Mouse (Mus musculus): Measurements from ENCODE around the gene Knop1. TPM values are rescaled to one million over a fixed set of nuclear protein-coding genes. Genes with fewer than 3 reads are reported as not detected.

Knop1 gene
- polyA plus RNA-seq, 2 experiments: 34.1 to 84.6 TPM

- no peak overlapping the region for H3K4me3 ChIP-seq (replicated peaks; ENCODE audit: low read length)
- H3K36me3 ChIP-seq (ENCODE audit: control insufficient read depth, insufficient read depth, low read length): peaks cover 77% of the 10 kb centered on the region
- H3K27me3 ChIP-seq (ENCODE audit: control insufficient read depth, insufficient read depth, low read length): no peaks in the 10 kb centered on the region
- no peak for TF ChIP-seq POLR2A (IDR thresholded peaks at IDR 0.05; ENCODE audit: borderline replicate concordance, extremely low read depth, insufficient read depth, insufficient read length)
- no peaks in the 10 kb centered on the region for H3K9me3 ChIP-seq (ENCODE audit: control insufficient read depth, low read length)
- DNase-seq (ENCODE audit: low spot score): no peak
- ATAC-seq (ENCODE audit: low FRiP score, low read depth): no peak
- H3K4me2 ChIP-seq (replicated peaks; ENCODE audit: low read depth, low read length, severe bottlenecking): no peak overlapping the region
- 64% methylated on average over 8 of the region's 8 CpGs for WGBS
- no peak overlapping the region for H3K27ac ChIP-seq (replicated peaks; ENCODE audit: low read depth, low read length)
- H3K4me1 ChIP-seq (ENCODE audit: control insufficient read depth, insufficient read depth, low read length): no peaks in the 10 kb centered on the region
- H3K9ac ChIP-seq (ENCODE audit: low read depth, low read length, severe bottlenecking): no peak overlapping the region
Measured at GRCm38 (mm10) chr7:118841030-118841745, 14.9 kb downstream of the Knop1 start.

- Histone ChIP-seq H3K4me3 (replicated peaks; ENCODE audit: low read length) (no peak overlapping the region), H3K9ac (ENCODE audit: low read depth, low read length, severe bottlenecking) (no peak overlapping the region), H3K27me3 (ENCODE audit: control insufficient read depth, insufficient read depth, low read length) (no peaks in the 10 kb centered on the region), H3K9me3 (ENCODE audit: control insufficient read depth, low read length) (no peaks in the 10 kb centered on the region), H3K36me3 (ENCODE audit: control insufficient read depth, insufficient read depth, low read length) (peaks cover 70% of the 10 kb centered on the region), H3K4me2 (replicated peaks; ENCODE audit: low read depth, low read length, severe bottlenecking) (no peak overlapping the region), H3K4me1 (ENCODE audit: control insufficient read depth, insufficient read depth, low read length) (no peaks in the 10 kb centered on the region), H3K27ac (replicated peaks; ENCODE audit: low read depth, low read length) (no peak overlapping the region)
- no peak for TF ChIP-seq POLR2A (IDR thresholded peaks at IDR 0.05; ENCODE audit: borderline replicate concordance, extremely low read depth, insufficient read depth, insufficient read length)
- no peak for DNase-seq (ENCODE audit: low spot score)
- ATAC-seq (ENCODE audit: low FRiP score, low read depth): no peak
- WGBS: 85% methylated on average over 5 of the region's 5 CpGs
Measured at GRCm38 (mm10) chr7:118837901-118838300, 18.2 kb downstream of the Knop1 start.

GRCm38 (mm10) chr7:118827975-118828416 lies 28.1 kb downstream of the Knop1 start:
- no peak for TF ChIP-seq POLR2A (IDR thresholded peaks at IDR 0.05; ENCODE audit: borderline replicate concordance, extremely low read depth, insufficient read depth, insufficient read length)
- Histone ChIP-seq H3K9ac (ENCODE audit: low read depth, low read length, severe bottlenecking) (no peak overlapping the region), H3K36me3 (ENCODE audit: control insufficient read depth, insufficient read depth, low read length) (peaks cover 27% of the 10 kb centered on the region), H3K4me3 (replicated peaks; ENCODE audit: low read length) (no peak overlapping the region), H3K4me1 (ENCODE audit: control insufficient read depth, insufficient read depth, low read length) (no peaks in the 10 kb centered on the region), H3K27ac (replicated peaks; ENCODE audit: low read depth, low read length) (no peak overlapping the region), H3K4me2 (replicated peaks; ENCODE audit: low read depth, low read length, severe bottlenecking) (no peak overlapping the region), H3K9me3 (ENCODE audit: control insufficient read depth, low read length) (no peaks in the 10 kb centered on the region), H3K27me3 (ENCODE audit: control insufficient read depth, insufficient read depth, low read length) (no peaks in the 10 kb centered on the region)
- ATAC-seq (ENCODE audit: low FRiP score, low read depth) (no peak), DNase-seq (ENCODE audit: low spot score) (no peak)
- 69% methylated on average over 5 of the region's 5 CpGs for WGBS

GRCm38 (mm10) chr7:118824451-118824850 lies 31.6 kb downstream of the Knop1 start:
- H3K9me3 ChIP-seq (ENCODE audit: control insufficient read depth, low read length): no peaks in the 10 kb centered on the region
- no peak overlapping the region for H3K27ac ChIP-seq (replicated peaks; ENCODE audit: low read depth, low read length)
- H3K4me2 ChIP-seq (replicated peaks; ENCODE audit: low read depth, low read length, severe bottlenecking): no peak overlapping the region
- no peaks in the 10 kb centered on the region for H3K27me3 ChIP-seq (ENCODE audit: control insufficient read depth, insufficient read depth, low read length)
- DNase-seq (ENCODE audit: low spot score): no peak
- WGBS: 50% methylated on average over 7 of the region's 7 CpGs
- TF ChIP-seq POLR2A (IDR thresholded peaks at IDR 0.05; ENCODE audit: borderline replicate concordance, extremely low read depth, insufficient read depth, insufficient read length): no peak
- H3K4me3 ChIP-seq (replicated peaks; ENCODE audit: low read length): no peak overlapping the region
- no peaks in the 10 kb centered on the region for H3K4me1 ChIP-seq (ENCODE audit: control insufficient read depth, insufficient read depth, low read length)
- ATAC-seq (ENCODE audit: low FRiP score, low read depth): no peak
- peak overlapping the region; percentile 18; the same call in 1 of the 2 replicates for H3K9ac ChIP-seq (ENCODE audit: low read depth, low read length, severe bottlenecking)
- H3K36me3 ChIP-seq (ENCODE audit: control insufficient read depth, insufficient read depth, low read length): peaks cover 24% of the 10 kb centered on the region

GRCm38 (mm10) chr7:118821887-118822556 lies 34.0 kb downstream of the Knop1 start:
- 90% methylated on average over 12 of the region's 12 CpGs for WGBS

More at GRCm38 (mm10) chr7:118821887-118822556, 34.0 kb downstream of the Knop1 start:
- Histone ChIP-seq H3K4me1 (ENCODE audit: control insufficient read depth, insufficient read depth, low read length) (no peaks in the 10 kb centered on the region), H3K27me3 (ENCODE audit: control insufficient read depth, insufficient read depth, low read length) (no peaks in the 10 kb centered on the region), H3K36me3 (ENCODE audit: control insufficient read depth, insufficient read depth, low read length) (peaks cover 34% of the 10 kb centered on the region), H3K4me3 (replicated peaks; ENCODE audit: low read length) (no peak overlapping the region), H3K27ac (replicated peaks; ENCODE audit: low read depth, low read length) (no peak overlapping the region), H3K9me3 (ENCODE audit: control insufficient read depth, low read length) (no peaks in the 10 kb centered on the region), H3K4me2 (replicated peaks; ENCODE audit: low read depth, low read length, severe bottlenecking) (no peak overlapping the region), H3K9ac (ENCODE audit: low read depth, low read length, severe bottlenecking) (no peak overlapping the region)
- ATAC-seq (ENCODE audit: low FRiP score, low read depth) (no peak), DNase-seq (ENCODE audit: low spot score) (no peak)
- TF ChIP-seq POLR2A (IDR thresholded peaks at IDR 0.05; ENCODE audit: borderline replicate concordance, extremely low read depth, insufficient read depth, insufficient read length): no peak

Data from limb, embryonic 14.5 days (tissue).